Mouse (Mus musculus) neural tube, embryonic 12.5 days (tissue): ENCODE data around the gene Ets2. TPM values are rescaled to one million over a fixed set of nuclear protein-coding genes. Genes with fewer than 3 reads are reported as not detected.
A peak's percentile ranks its signal among the peaks of the same experiment; 100 is the strongest.

Source experiments
- ATAC-seq: fragments of 200-750 bp; cut with Nextera tagmentation; 2 replicates; pipeline ENCODE4 v1.8.0; 2017; ENCODE audit warnings: low read depth, mild to moderate bottlenecking, moderate TSS enrichment, moderate library complexity; ENCODE audit not compliant: low FRiP score
- H3K27ac ChIP-seq: fragments of 300-500 bp; sonication (generic); 2 replicates; pipeline ENCODE4 v1.5.1; 2016
- H3K27me3 ChIP-seq: fragments of 300-500 bp; sonication (generic); replicated peaks from 2 replicates; pipeline ENCODE4 v1.6.1; 2016; ENCODE audit warnings: mild to moderate bottlenecking
- H3K36me3 ChIP-seq: fragments of 300-500 bp; sonication (generic); 2 replicates; pipeline ENCODE4 v1.6.1; 2016; ENCODE audit warnings: mild to moderate bottlenecking
- H3K4me1 ChIP-seq: fragments of 300-500 bp; sonication (generic); 2 replicates; pipeline ENCODE4 v1.6.1; 2016
- H3K4me2 ChIP-seq: fragments of 300-500 bp; sonication (generic); replicated peaks from 2 replicates; pipeline ENCODE4 v1.6.1; 2016; ENCODE audit warnings: mild to moderate bottlenecking
- H3K4me3 ChIP-seq: fragments of 300-500 bp; sonication (generic); 2 replicates; pipeline ENCODE4 v1.5.1; 2016
- H3K9ac ChIP-seq: fragments of 300-500 bp; sonication (generic); 2 replicates; pipeline ENCODE4 v1.6.1; 2016; ENCODE audit warnings: mild to moderate bottlenecking
- H3K9me3 ChIP-seq: fragments of 300-500 bp; sonication (generic); 2 replicates; pipeline ENCODE4 v1.6.1; 2016; ENCODE audit warnings: mild to moderate bottlenecking
- WGBS: fragments of 180-500 bp; shearing (Covaris S2); methylation state at CpG from one replicate; pipeline ENCODE4 v1.1.7; 2016; 5-methylcytosine and 5-hydroxymethylcytosine counted together
- polyA plus RNA-seq: library from polyadenylated mRNA; unstranded; fragments of >200 nt; fragmentation: Nextera tagmentation; extraction: Ambion mirVana; gene quantifications from 2 replicates; pipeline ENCODE4 v1.2.1, GENCODE M21; 2016

The Ets2 gene
- polyA plus RNA-seq = 23.5 and 25.6 TPM in 2 replicates

GRCm38 (mm10) chr16:95701802-95702561 lies at the start of gene Ets2:
Gene Ets2 (plus strand): TSS chr16:95702075.
- peak; percentile 92 for ATAC-seq
- WGBS = under 1% methylated on average over 62 of the region's 64 CpGs

GRCm38 (mm10) chr16:95654204-95654611 lies 47.7 kb upstream of the Ets2 start:
- H3K27ac ChIP-seq = no peak overlapping the region
- no peaks in the 10 kb centered on the region for H3K36me3 ChIP-seq
- H3K4me3 ChIP-seq = no peak overlapping the region
- ATAC-seq = no peak
- no peak overlapping the region for H3K9ac ChIP-seq
- no peaks in the 10 kb centered on the region for H3K4me1 ChIP-seq
- H3K27me3 ChIP-seq = no peaks in the 10 kb centered on the region
- WGBS = 78% methylated on average over 15 of the region's 15 CpGs
- H3K4me2 ChIP-seq = no peak overlapping the region
- no peaks in the 10 kb centered on the region; the same call in 1 of the 2 replicates for H3K9me3 ChIP-seq

More at GRCm38 (mm10) chr16:95701802-95702561, at the start of gene Ets2:
- H3K9me3 ChIP-seq = no peaks in the 10 kb centered on the region
- peak within 1 kb of the TSS; percentile 76 for H3K4me3 ChIP-seq
- peak within 1 kb of the TSS; percentile 68 for H3K4me2 ChIP-seq
- H3K27ac ChIP-seq = peak within 1 kb of the TSS; percentile 72
- no peaks in the 10 kb centered on the region for H3K36me3 ChIP-seq
- H3K9ac ChIP-seq = peak within 1 kb of the TSS; percentile 82
- peaks cover 13% of the 10 kb centered on the region for H3K4me1 ChIP-seq
- no peaks in the 10 kb centered on the region for H3K27me3 ChIP-seq

- ATAC-seq = no peak
- no peak overlapping the region for H3K4me2 ChIP-seq
- H3K4me3 ChIP-seq = no peak overlapping the region
- H3K9me3 ChIP-seq = no peaks in the 10 kb centered on the region; the same call in 1 of the 2 replicates
- no peaks in the 10 kb centered on the region for H3K4me1 ChIP-seq
- WGBS = 93% methylated on average over 4 of the region's 4 CpGs
- no peak overlapping the region for H3K9ac ChIP-seq
- no peaks in the 10 kb centered on the region for H3K27me3 ChIP-seq
- H3K27ac ChIP-seq = no peak overlapping the region
- H3K36me3 ChIP-seq = no peaks in the 10 kb centered on the region
Measured at GRCm38 (mm10) chr16:95656535-95656934, 45.3 kb upstream of the Ets2 start.

- no peaks in the 10 kb centered on the region for H3K27me3 ChIP-seq
- no peak for ATAC-seq
- no peak overlapping the region for H3K4me3 ChIP-seq
- H3K27ac ChIP-seq = no peak overlapping the region
- H3K9me3 ChIP-seq = no peaks in the 10 kb centered on the region; the same call in 1 of the 2 replicates
- H3K36me3 ChIP-seq = no peaks in the 10 kb centered on the region
- no peak overlapping the region for H3K9ac ChIP-seq
- no peak overlapping the region for H3K4me2 ChIP-seq
- WGBS = 96% methylated on average over 5 of the region's 5 CpGs
- H3K4me1 ChIP-seq = no peaks in the 10 kb centered on the region
Measured at GRCm38 (mm10) chr16:95657187-95657586, 44.7 kb upstream of the Ets2 start.

GRCm38 (mm10) chr16:95657756-95658155 lies 44.1 kb upstream of the Ets2 start:
- Histone ChIP-seq H3K4me3 (no peak overlapping the region), H3K4me2 (no peak overlapping the region), H3K36me3 (no peaks in the 10 kb centered on the region), H3K9ac (no peak overlapping the region), H3K27me3 (no peaks in the 10 kb centered on the region), H3K4me1 (no peaks in the 10 kb centered on the region), H3K27ac (no peak overlapping the region), H3K9me3 (no peaks in the 10 kb centered on the region; the same call in 1 of the 2 replicates)
- no peak for ATAC-seq
- WGBS = 90% methylated on average over 5 of the region's 5 CpGs

GRCm38 (mm10) chr16:95658836-95659430 lies 42.9 kb upstream of the Ets2 start:
- Histone ChIP-seq H3K27ac (no peak overlapping the region), H3K4me3 (no peak overlapping the region), H3K9me3 (no peaks in the 10 kb centered on the region; the same call in 1 of the 2 replicates), H3K9ac (no peak overlapping the region), H3K36me3 (no peaks in the 10 kb centered on the region), H3K27me3 (no peaks in the 10 kb centered on the region), H3K4me2 (no peak overlapping the region), H3K4me1 (no peaks in the 10 kb centered on the region)
- no peak for ATAC-seq
- 66% methylated on average over 5 of the region's 5 CpGs for WGBS

GRCm38 (mm10) chr16:95659461-95659860 lies 42.4 kb upstream of the Ets2 start:
- Histone ChIP-seq H3K36me3 (no peaks in the 10 kb centered on the region), H3K9ac (no peak overlapping the region), H3K4me2 (no peak overlapping the region), H3K27ac (no peak overlapping the region), H3K9me3 (no peaks in the 10 kb centered on the region; the same call in 1 of the 2 replicates), H3K27me3 (no peaks in the 10 kb centered on the region), H3K4me3 (no peak overlapping the region), H3K4me1 (no peaks in the 10 kb centered on the region)
- WGBS = 87% methylated on average over 19 of the region's 19 CpGs
- ATAC-seq = no peak

- Histone ChIP-seq H3K27ac (no peak overlapping the region), H3K9ac (no peak overlapping the region), H3K4me3 (no peak overlapping the region), H3K4me2 (no peak overlapping the region), H3K4me1 (no peaks in the 10 kb centered on the region), H3K27me3 (no peaks in the 10 kb centered on the region), H3K36me3 (no peaks in the 10 kb centered on the region), H3K9me3 (no peaks in the 10 kb centered on the region; the same call in 1 of the 2 replicates)
- no peak for ATAC-seq
- WGBS = 78% methylated on average over 5 of the region's 5 CpGs
Measured at GRCm38 (mm10) chr16:95660909-95661308, 41.0 kb upstream of the Ets2 start.

- Histone ChIP-seq H3K4me1 (no peaks in the 10 kb centered on the region), H3K4me3 (no peak overlapping the region), H3K9me3 (no peaks in the 10 kb centered on the region), H3K9ac (no peak overlapping the region), H3K27ac (no peak overlapping the region), H3K36me3 (no peaks in the 10 kb centered on the region), H3K4me2 (no peak overlapping the region), H3K27me3 (no peaks in the 10 kb centered on the region)
- WGBS = 81% methylated on average over 6 of the region's 6 CpGs
- no peak for ATAC-seq
Measured at GRCm38 (mm10) chr16:95665472-95666131, 36.3 kb upstream of the Ets2 start.

GRCm38 (mm10) chr16:95666288-95666687 lies 35.6 kb upstream of the Ets2 start:
- H3K36me3 ChIP-seq = no peaks in the 10 kb centered on the region
- H3K27ac ChIP-seq = no peak overlapping the region
- H3K4me2 ChIP-seq = no peak overlapping the region
- 92% methylated on average over 10 of the region's 10 CpGs for WGBS
- no peak overlapping the region for H3K9ac ChIP-seq
- ATAC-seq = no peak
- H3K27me3 ChIP-seq = no peaks in the 10 kb centered on the region
- H3K9me3 ChIP-seq = no peaks in the 10 kb centered on the region
- H3K4me1 ChIP-seq = no peaks in the 10 kb centered on the region
- H3K4me3 ChIP-seq = no peak overlapping the region

GRCm38 (mm10) chr16:95667395-95668150 lies 34.3 kb upstream of the Ets2 start:
- no peak overlapping the region for H3K9ac ChIP-seq
- no peak overlapping the region for H3K27ac ChIP-seq
- H3K4me2 ChIP-seq = no peak overlapping the region
- H3K4me1 ChIP-seq = no peaks in the 10 kb centered on the region
- no peaks in the 10 kb centered on the region for H3K9me3 ChIP-seq
- no peaks in the 10 kb centered on the region for H3K27me3 ChIP-seq
- H3K36me3 ChIP-seq = no peaks in the 10 kb centered on the region
- no peak overlapping the region for H3K4me3 ChIP-seq
- WGBS = 78% methylated on average over 11 of the region's 11 CpGs
- ATAC-seq = no peak
